Mouse (Mus musculus): Measurements from ENCODE around the gene Gm14325. TPM values are rescaled to one million over a fixed set of nuclear protein-coding genes. Genes with fewer than 3 reads are reported as not detected.

The Gm14325 gene
- polyA plus RNA-seq, 1 experiment from 2014 or later = 7.2 TPM

Other genes starting within 250 kb of the Gm14325 start
- 1.5 and 2.0 TPM in 2 replicates for gene Gm14322, start 81.0 kb downstream of the Gm14325 start, polyA plus RNA-seq (2015; fragmentation: Nextera tagmentation; extraction: Ambion mirVana)
- gene Gm14327, start 56.8 kb upstream of the Gm14325 start, polyA plus RNA-seq (2015; fragmentation: Nextera tagmentation; extraction: Ambion mirVana) = 1.2 and 1.9 TPM in 2 replicates
- 0.62 and 0.76 TPM in 2 replicates for gene Zfp972, start 85.3 kb upstream of the Gm14325 start, polyA plus RNA-seq (2015; fragmentation: Nextera tagmentation; extraction: Ambion mirVana)
- 4.8 and 5.4 TPM in 2 replicates for gene Gm14326, start 117.0 kb upstream of the Gm14325 start, polyA plus RNA-seq (2015; fragmentation: Nextera tagmentation; extraction: Ambion mirVana)
- gene Zfp971, start 182.9 kb upstream of the Gm14325 start, polyA plus RNA-seq (2015; fragmentation: Nextera tagmentation; extraction: Ambion mirVana) = 2.9 and 4.3 TPM in 2 replicates
- gene Zfp931, start 238.1 kb upstream of the Gm14325 start, polyA plus RNA-seq (2015; fragmentation: Nextera tagmentation; extraction: Ambion mirVana) = 3.8 and 4.7 TPM in 2 replicates